Mouse (Mus musculus): Measurements from ENCODE around the gene Capsl.
A peak's percentile ranks its signal among the peaks of the same experiment; 100 is the strongest.

Capsl gene

GRCm38 (mm10) chr15:9435534-9436180, at the start of gene Capsl:
Capsl (plus strand) TSS chr15:9436028.
- peak; percentile 53 for DNase-seq (ENCODE audit: low spot score)

GRCm38 (mm10) chr15:9409475-9409874, 26.4 kb upstream of the Capsl start:
- DNase-seq (ENCODE audit: low spot score), result no peak

- no peak for DNase-seq (ENCODE audit: low spot score)
Measured at GRCm38 (mm10) chr15:9421163-9421562, 14.7 kb upstream of the Capsl start.

- DNase-seq (ENCODE audit: low spot score), result no peak
Measured at GRCm38 (mm10) chr15:9427849-9428248, 8.0 kb upstream of the Capsl start.

- DNase-seq (ENCODE audit: low spot score), result no peak
Measured at GRCm38 (mm10) chr15:9429843-9430242, 6.0 kb upstream of the Capsl start.

- DNase-seq (ENCODE audit: low spot score), result no peak
Measured at GRCm38 (mm10) chr15:9451999-9452398, 16.2 kb downstream of the Capsl start.

- DNase-seq (ENCODE audit: low spot score), result no peak
Measured at GRCm38 (mm10) chr15:9452842-9453241, 17.0 kb downstream of the Capsl start.

- DNase-seq (ENCODE audit: low spot score), result peak; percentile 6
Measured at GRCm38 (mm10) chr15:9454198-9454597, 18.4 kb downstream of the Capsl start.

GRCm38 (mm10) chr15:9455241-9455640, 19.4 kb downstream of the Capsl start:
- DNase-seq (ENCODE audit: low spot score), result peak; percentile 24

- no peak for DNase-seq (ENCODE audit: low spot score)
Measured at GRCm38 (mm10) chr15:9463521-9464027, 27.7 kb downstream of the Capsl start.

GRCm38 (mm10) chr15:9464039-9464438, 28.2 kb downstream of the Capsl start:
- no peak for DNase-seq (ENCODE audit: low spot score)

- DNase-seq (ENCODE audit: low spot score), result no peak
Measured at GRCm38 (mm10) chr15:9471053-9471685, 35.3 kb downstream of the Capsl start.

- DNase-seq (ENCODE audit: low spot score), result no peak
Measured at GRCm38 (mm10) chr15:9472167-9472566, 36.3 kb downstream of the Capsl start.

- DNase-seq (ENCODE audit: low spot score), result no peak
Measured at GRCm38 (mm10) chr15:9472618-9473017, 36.8 kb downstream of the Capsl start.

GRCm38 (mm10) chr15:9473188-9473587, 37.4 kb downstream of the Capsl start:
- DNase-seq (ENCODE audit: low spot score), result no peak

- DNase-seq (ENCODE audit: low spot score), result no peak
Measured at GRCm38 (mm10) chr15:9489417-9490118, 53.7 kb downstream of the Capsl start.

GRCm38 (mm10) chr15:9492077-9492476, 56.2 kb downstream of the Capsl start:
- no peak for DNase-seq (ENCODE audit: low spot score)

Measured in ovary, postnatal 14 days (tissue).